Mouse (Mus musculus) skeletal muscle tissue, adult 2 months (tissue): ENCODE measurements around the gene Twnk.

Experiments
- DNase-seq: peaks from one replicate; pipeline ENCODE4 v3.0.0-alpha.2; 2012; ENCODE audit warnings: low read depth, low spot score

Gene Twnk

DNA sequence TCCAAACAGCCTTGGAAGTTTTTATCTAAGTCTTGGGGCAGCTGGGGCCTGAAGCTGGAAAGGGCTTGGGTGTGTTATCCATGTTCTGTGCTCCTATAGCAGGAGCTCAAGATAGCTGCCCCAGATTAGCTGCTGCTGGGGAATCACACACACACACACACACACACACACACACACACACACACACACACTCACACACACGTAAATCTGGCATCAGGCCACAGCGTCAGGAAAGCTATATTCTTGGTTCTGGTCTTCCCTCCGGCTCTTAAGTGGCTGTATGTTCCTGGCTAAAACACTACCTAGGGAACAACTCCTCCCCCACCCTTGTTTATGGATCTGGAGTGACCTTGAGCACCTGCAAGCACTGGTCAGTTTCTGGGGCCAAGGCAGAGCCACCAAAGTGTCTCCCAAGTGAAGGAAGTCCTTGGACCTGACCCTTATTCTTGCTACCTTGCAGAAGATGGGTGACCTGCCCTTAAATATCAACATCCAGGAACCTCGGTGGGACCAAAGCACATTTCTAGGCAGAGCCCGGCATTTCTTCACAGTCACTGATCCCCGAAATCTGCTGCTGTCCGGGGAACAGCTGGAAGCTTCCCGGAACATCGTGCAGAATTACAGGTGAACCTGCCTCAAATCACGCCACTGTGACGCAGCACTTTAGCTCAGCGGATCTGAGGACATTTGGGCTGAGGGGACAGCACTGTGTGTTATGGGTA lies 43.3 kb downstream of the Twnk start:
- no peak for DNase-seq

DNA sequence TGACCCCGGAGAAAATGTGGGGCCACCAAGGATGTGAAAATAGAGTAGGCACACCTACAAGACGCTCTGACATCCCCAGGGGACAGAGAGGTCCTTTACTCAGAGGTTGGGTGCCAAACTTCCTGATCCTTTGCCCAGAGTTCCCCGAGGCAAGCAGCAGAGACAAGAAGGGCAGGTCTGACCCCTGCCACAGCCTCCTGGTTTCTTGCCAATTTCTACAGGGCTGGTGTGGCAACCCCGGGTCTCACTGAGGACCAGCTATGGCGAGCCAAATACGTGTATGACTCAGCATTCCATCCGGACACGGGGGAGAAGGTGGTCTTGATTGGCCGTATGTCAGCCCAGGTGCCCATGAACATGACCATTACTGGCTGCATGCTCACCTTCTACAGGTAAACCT lies 44.1 kb downstream of the Twnk start:
- peak; percentile 41 for DNase-seq

DNA sequence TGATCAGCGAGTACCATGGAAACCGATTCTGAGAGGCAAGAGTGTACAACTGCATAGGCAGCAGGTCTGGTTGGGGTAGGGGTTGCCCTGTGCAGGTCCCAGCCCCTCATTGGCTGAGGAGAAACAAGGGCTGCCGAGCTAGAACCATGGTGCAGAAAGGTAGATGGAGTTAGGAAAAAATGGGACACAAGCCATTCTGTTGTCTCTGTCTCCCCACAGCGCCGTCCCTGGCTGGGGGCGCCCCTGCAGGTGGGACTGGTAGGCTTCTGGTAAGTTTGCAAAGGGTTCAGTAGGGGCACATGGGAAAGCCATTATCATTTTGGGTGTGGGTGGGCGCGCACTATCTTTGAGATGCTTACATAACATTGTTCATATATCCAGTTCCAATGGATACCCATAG lies 48.0 kb downstream of the Twnk start:
- DNase-seq = no peak

DNA sequence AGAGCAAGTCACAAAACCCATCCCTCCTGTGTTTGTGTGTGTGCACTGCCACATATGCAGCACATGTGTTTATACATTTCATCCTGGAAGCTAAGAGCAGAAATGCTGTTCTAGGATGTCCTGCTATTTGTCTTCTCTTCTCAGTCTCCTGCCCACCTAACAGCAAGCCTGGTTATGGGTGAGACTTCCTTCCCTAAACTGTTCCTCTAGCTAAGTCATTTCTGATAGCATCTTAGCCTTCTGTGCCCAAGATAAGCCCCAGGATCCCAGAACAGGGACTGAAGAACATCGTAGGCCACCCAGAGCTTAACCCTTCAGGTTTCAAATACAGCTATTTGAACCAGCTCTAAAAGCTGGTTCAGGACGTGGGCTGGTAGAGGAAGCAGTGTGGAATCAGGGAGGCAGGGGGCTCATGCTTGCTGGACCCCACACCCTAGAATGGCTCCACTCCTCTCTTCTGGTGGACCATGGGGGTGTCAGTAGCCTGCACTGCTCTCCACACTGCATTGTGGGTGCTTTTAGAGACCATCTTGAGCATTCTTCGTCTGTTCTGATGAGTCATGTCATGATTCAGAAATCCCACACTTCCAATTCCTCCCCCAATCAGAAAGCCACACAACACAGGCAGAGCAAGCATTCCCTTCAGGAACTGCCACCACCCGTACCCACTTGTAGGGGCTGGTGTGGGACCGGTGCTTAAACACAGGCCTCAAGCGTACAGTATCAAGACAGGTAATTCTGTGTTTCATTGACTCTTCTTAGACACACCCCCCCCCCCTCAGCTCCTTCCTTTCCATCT lies 49.6 kb downstream of the Twnk start:
- DNase-seq = no peak

DNA sequence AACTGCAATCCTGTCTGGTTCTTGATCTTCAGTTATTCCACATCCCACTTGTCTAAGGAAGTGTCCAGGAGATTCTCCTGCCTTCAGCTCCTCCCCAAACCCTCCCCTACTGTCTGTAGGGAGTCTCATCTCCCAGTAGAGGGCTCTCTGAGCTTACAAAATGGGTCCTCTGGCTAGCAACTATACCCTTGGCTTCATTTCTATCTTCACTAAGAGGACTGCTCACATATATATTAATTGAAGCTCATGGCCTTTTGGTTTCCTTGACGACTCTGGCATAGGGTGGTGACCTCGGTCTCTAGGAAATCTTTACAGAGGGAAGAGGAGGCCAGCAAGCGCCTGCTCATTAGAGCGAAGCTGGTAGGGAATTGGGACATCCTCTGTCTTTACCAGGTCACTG lies 50.9 kb downstream of the Twnk start:
- DNase-seq = peak; percentile 69

DNA sequence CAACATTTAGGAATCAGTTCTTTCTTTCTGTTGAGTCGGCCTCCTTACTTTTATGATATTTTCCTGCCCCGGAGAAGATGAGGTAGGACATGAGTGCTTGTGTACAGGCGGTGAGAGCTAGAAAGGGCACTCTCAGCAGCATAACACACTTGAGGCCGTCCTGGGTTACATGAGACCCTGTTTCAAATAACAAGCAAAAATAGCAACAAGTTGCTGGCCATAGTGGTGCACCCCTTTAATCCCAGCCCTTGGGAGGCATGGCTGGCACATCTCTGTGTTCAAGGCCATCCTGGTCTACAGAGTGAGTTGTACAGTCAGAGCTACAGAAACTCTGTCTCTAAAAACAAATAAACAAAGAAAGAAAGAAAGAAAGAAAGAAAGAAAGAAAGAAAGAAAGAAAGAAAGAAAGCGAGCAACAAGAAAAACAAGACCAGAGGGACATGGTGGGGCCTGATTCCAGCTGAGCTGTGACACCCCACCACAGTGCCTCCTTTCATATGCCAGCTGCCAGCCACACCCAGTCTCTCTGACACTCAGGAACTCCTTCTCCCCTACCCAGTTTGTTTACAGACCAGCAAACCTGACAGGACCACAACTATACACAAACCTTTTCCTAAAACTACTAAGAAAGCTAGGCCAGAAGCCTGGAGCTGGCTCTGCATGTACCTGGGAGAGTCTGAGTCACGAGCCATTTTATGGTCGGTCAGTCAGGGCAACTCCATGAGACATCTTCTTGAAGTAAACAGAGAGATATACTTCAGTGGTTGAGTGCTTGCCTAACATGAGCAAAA lies 51.6 kb downstream of the Twnk start:
- DNase-seq = peak; percentile 62

DNA sequence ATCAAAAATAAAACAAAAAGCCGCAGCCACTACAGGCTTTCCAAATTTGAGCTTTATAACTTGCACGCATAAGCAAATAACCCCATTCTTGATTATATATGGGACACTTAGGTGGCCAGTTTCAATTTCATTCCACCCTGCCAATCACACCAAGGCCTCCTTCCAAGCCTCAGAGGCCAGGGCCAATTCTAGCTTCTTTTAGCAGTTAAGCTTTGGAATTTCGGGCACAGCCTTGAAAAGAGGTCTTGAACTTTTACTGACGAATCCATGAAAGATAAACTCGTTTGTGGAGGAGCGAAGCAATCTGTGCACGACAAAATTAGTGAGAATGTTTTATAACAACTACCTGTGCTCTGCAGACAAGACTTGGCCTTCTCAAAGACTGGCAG lies 52.3 kb downstream of the Twnk start:
- no peak for DNase-seq

DNA sequence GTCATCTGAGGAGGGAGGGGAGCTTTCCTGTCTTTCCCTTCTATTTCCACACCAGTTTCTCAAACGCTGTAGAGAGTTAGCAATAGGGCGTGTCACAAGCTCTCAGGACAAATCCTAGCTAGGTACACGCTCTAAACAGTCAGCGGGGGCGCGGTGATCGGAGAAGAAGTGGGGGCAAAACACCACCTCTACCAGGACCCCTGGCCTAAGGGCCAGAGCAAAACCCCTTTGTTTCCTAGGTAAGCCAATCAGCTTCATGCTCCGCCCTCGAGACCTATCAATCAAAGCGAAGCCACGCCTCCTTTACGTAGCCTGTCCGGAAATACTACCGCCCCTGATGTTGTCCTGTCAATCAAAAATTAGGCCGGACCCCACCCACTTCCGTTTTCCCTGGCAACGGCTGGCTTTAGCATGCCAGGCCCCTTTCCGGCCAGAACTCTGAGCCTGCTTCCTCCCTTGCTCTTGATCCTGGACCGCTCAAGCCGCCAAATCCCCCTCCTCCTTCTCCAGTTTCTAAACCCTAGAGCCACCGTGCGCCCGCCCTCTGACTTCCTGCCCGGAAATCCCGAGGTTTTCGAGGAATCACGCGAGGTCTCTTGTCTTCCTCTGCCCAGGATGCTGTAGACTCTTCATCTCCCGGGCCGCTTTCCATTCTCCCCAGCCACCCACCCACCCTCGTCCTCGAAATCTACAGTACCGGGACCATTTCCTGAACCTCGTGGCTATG lies 52.8 kb downstream of the Twnk start:
- peak; percentile 96 for DNase-seq

DNA sequence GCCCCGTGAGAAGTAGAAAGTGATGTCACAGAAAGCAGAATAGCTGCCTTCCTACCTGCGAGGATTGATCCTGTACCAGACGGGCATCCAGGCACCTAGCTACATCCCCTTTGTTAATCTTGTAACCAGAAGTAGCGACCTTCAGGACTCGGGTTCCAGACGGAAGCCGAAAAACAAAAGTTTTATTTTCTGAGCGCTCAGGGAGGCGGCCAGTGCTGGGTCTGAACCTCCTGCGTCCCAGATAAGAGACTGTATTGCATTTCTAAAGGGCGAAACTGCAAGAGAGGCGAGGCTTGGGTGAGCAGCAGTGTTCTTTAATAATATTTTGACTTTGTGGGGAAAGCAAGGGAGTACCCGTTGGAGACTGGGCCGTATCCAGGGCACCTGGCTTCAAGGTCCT lies 53.4 kb downstream of the Twnk start:
- no peak for DNase-seq
